ENCODE assay signal across 24 mouse cellular contexts in the genomic region with DNA sequence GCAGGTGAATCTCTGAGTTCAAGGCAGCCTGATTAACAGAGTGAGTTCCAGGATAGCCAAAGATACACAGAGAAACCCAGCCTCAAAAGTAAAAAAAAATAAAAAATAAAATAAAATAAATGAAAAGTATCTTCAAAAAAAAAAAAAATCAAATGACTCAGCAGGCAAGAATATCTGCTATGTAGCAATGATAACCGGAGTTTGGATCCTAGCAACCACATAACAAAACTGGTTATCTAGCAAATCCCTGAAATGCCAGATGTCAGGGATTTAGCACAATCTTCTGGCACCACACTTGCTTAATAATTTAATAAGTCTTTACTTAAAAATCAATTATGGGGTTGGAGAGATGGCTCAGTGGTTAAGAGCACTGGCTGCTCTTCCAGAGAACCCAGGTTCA. TPM values are rescaled to one million over a fixed set of nuclear protein-coding genes. Genes with fewer than 3 reads are reported as not detected.
A peak's percentile ranks its signal among the peaks of the same experiment; 100 is the strongest.
DNase-seq lines count a peak whose midpoint lies in the region; ATAC-seq lines count a peak whose summit lies in the region.
"Had no signal": no experiment of that assay in that cellular context is flagged by ENCODE, and none has a peak within 500 bp of the region (broad histone marks: within the 10 kb centered on the region; RNA-seq: fewer than 3 reads in every experiment).

No protein-coding gene starts in this region.

- no peaks in the 10 kb centered on the region for H3K27me3 ChIP-seq in midbrain, embryonic 11.5 days (ENCODE audit: control insufficient read depth, insufficient read depth, low read length)
- no peaks in the 10 kb centered on the region for H3K27me3 ChIP-seq in midbrain, embryonic 16.5 days (ENCODE audit: control insufficient read depth, insufficient read depth, low read depth, low read length)
- H3K27me3 ChIP-seq: embryonic facial prominence, embryonic 12.5 days; forebrain, embryonic 12.5 days; Patski had no signal

- peak; percentile 59 for DNase-seq in midbrain, embryonic 11.5 days (ENCODE audit: low spot score, missing footprints)
- peak; percentile 80 for DNase-seq in 3T3-L1 (ENCODE audit: low read depth, low spot score)
- DNase-seq in MN1 (ENCODE audit: low spot score), result peak; percentile 55
- peak; percentile 14 for DNase-seq in fibroblast of lung, adult 2 months (ENCODE audit: low read depth)
- DNase-seq in ovary, postnatal 14 days (ENCODE audit: low spot score), result no peak
- DNase-seq in heart, postnatal 4 days, result no peak
- DNase-seq: adrenal gland, adult 8-10 months; adrenal gland, postnatal 14 days; adrenal gland, postnatal 36 days; cerebellum, adult 11-12 months; cerebellum, adult 2 months; cerebellum, adult 9-10 months; cerebellum, postnatal 10 days; cerebellum, postnatal 25 days; forebrain, postnatal 0 days had no signal

- no peak overlapping the region for H3K4me2 ChIP-seq in midbrain, embryonic 11.5 days
- H3K4me2 ChIP-seq in midbrain, embryonic 16.5 days (ENCODE audit: low read length), result no peak overlapping the region
- H3K4me2 ChIP-seq: embryonic facial prominence, embryonic 12.5 days; forebrain, embryonic 12.5 days had no signal

- no peaks in the 10 kb centered on the region for H3K9me3 ChIP-seq in midbrain, embryonic 11.5 days (ENCODE audit: control insufficient read depth, low read length)
- H3K9me3 ChIP-seq in midbrain, embryonic 16.5 days (replicated peaks; ENCODE audit: control insufficient read depth, low read length, poor library complexity, severe bottlenecking), result no peaks in the 10 kb centered on the region
- H3K9me3 ChIP-seq: embryonic facial prominence, embryonic 10.5 days; embryonic facial prominence, embryonic 12.5 days; forebrain, embryonic 10.5 days; forebrain, embryonic 12.5 days had no signal

- H3K36me3 ChIP-seq in midbrain, embryonic 11.5 days (ENCODE audit: control insufficient read depth, insufficient read depth, low read length), result no peaks in the 10 kb centered on the region
- no peaks in the 10 kb centered on the region for H3K36me3 ChIP-seq in midbrain, embryonic 16.5 days (ENCODE audit: control insufficient read depth, insufficient read depth, low read length)
- H3K36me3 ChIP-seq: embryonic facial prominence, embryonic 12.5 days; forebrain, embryonic 12.5 days had no signal

- H3K4me3 ChIP-seq in midbrain, embryonic 11.5 days (ENCODE audit: low read depth, low read length), result no peak overlapping the region
- H3K4me3 ChIP-seq in midbrain, embryonic 16.5 days (ENCODE audit: low read depth, low read length), result no peak overlapping the region
- H3K4me3 ChIP-seq: embryonic facial prominence, embryonic 10.5 days; embryonic facial prominence, embryonic 12.5 days; forebrain, embryonic 10.5 days; forebrain, embryonic 12.5 days had no signal

- no peaks in the 10 kb centered on the region for H3K4me1 ChIP-seq in midbrain, embryonic 11.5 days (ENCODE audit: control insufficient read depth, insufficient read depth, low read length)
- H3K4me1 ChIP-seq in midbrain, embryonic 16.5 days (ENCODE audit: control insufficient read depth, insufficient read depth, low read length), result no peaks in the 10 kb centered on the region
- H3K4me1 ChIP-seq: embryonic facial prominence, embryonic 12.5 days; forebrain, embryonic 10.5 days; forebrain, embryonic 12.5 days had no signal

- no peak overlapping the region for H3K27ac ChIP-seq in midbrain, embryonic 11.5 days (ENCODE audit: low read depth, low read length)
- H3K27ac ChIP-seq in midbrain, embryonic 16.5 days (ENCODE audit: low read length), result no peak overlapping the region
- H3K27ac ChIP-seq: embryonic facial prominence, embryonic 10.5 days; embryonic facial prominence, embryonic 12.5 days; forebrain, embryonic 10.5 days; forebrain, embryonic 12.5 days had no signal

- no peak overlapping the region for H3K9ac ChIP-seq in midbrain, embryonic 11.5 days (ENCODE audit: low read length)
- H3K9ac ChIP-seq in midbrain, embryonic 16.5 days (ENCODE audit: low read depth, low read length), result no peak overlapping the region
- H3K9ac ChIP-seq: embryonic facial prominence, embryonic 12.5 days; forebrain, embryonic 12.5 days; forebrain, postnatal 0 days had no signal

- WGBS in midbrain, embryonic 11.5 days, result 86% methylated on average over 1 of the region's 1 CpGs
- 68% methylated on average over 1 of the region's 1 CpGs for WGBS in midbrain, embryonic 16.5 days

- ATAC-seq in midbrain, embryonic 11.5 days (ENCODE audit: low FRiP score), result no peak
- no peak for ATAC-seq in midbrain, embryonic 16.5 days
- ATAC-seq: activated CD4-positive, CD25-positive, alpha-beta regulatory T cell, adult 4 months; forebrain, embryonic 14.5 days; forebrain, postnatal 0 days; Patski had no signal

RNA-seq across cellular contexts. Expression of gene Nr6a1, which starts 23.2 kb away (rescaled TPM):
- polyA plus RNA-seq in midbrain, embryonic 11.5 days (2014; fragmentation: Nextera tagmentation; extraction: Ambion mirVana), result 4.4 and 5.2 TPM in 2 replicates
- 0.84 and 1.4 TPM in 2 replicates for polyA plus RNA-seq in midbrain, embryonic 16.5 days (2015; fragmentation: Nextera tagmentation; extraction: Ambion mirVana)
- 1 to 10 TPM; 2.1 to 2.6 TPM for total RNA-seq in heart, postnatal 4 days (2021)

RNA-seq across cellular contexts. Expression of gene Olfml2a, which starts 27.5 kb away (rescaled TPM):
- 1.9 and 2.2 TPM in 2 replicates for polyA plus RNA-seq in midbrain, embryonic 11.5 days (2014; fragmentation: Nextera tagmentation; extraction: Ambion mirVana)
- polyA plus RNA-seq in midbrain, embryonic 16.5 days (2015; fragmentation: Nextera tagmentation; extraction: Ambion mirVana), result 3.2 and 3.5 TPM in 2 replicates
- total RNA-seq in heart, postnatal 4 days (2021), result 10 to 100 TPM; 18.3 to 18.5 TPM
- polyA plus RNA-seq: C2C12 had no signal

Comparison
In these comparisons a context has a peak if more than half of its experiments do, and no peak if none do; other contexts are left out.
1. DNase-seq: peak in midbrain, embryonic 11.5 days (single experiment), 3T3-L1 (single experiment), MN1 (single experiment) and fibroblast of lung, adult 2 months (single experiment); none in ovary, postnatal 14 days (single experiment) and heart, postnatal 4 days (single experiment).